ENCODE assay signal across 8 mouse cellular contexts in genomic region chr4:43380951-43381350, GRCm38 (mm10). TPM values are rescaled to one million over a fixed set of nuclear protein-coding genes. Genes with fewer than 3 reads are reported as not detected.
DNase-seq lines count a peak whose midpoint lies in the region; ATAC-seq and TF ChIP-seq lines count a peak whose summit lies in the region.

No protein-coding gene starts in this region.

- WGBS in limb, embryonic 14.5 days, result 37% methylated on average over 10 of the region's 10 CpGs
- WGBS in stomach, embryonic 16.5 days, result 35% methylated on average over 10 of the region's 10 CpGs

- H3K27ac ChIP-seq in limb, embryonic 14.5 days (replicated peaks; ENCODE audit: low read depth, low read length), result no peak overlapping the region
- peak overlapping the region; percentile 9; the same call in 1 of the 2 replicates for H3K27ac ChIP-seq in stomach, embryonic 16.5 days (ENCODE audit: low read length)

- no peak for ATAC-seq in megakaryocyte, adult 5-6 weeks (ENCODE audit: poor library complexity, severe bottlenecking)
- ATAC-seq in limb, embryonic 14.5 days (ENCODE audit: low FRiP score, low read depth), result no peak
- ATAC-seq in stomach, embryonic 16.5 days (ENCODE audit: insufficient read depth, low FRiP score), result no peak
- no peak for ATAC-seq in granulocyte monocyte progenitor cell, adult 5-6 weeks (replicated peaks; ENCODE audit: poor library complexity, severe bottlenecking)

- peak overlapping the region; percentile 93 for H3K4me2 ChIP-seq in limb, embryonic 14.5 days (replicated peaks; ENCODE audit: low read depth, low read length, severe bottlenecking)
- peak overlapping the region; percentile 90 for H3K4me2 ChIP-seq in stomach, embryonic 16.5 days (ENCODE audit: low read depth, low read length)

- peak; percentile 47 for DNase-seq in cerebellum, adult 9-10 months
- DNase-seq in cerebellum, adult 11-12 months, result no peak
- DNase-seq in limb, embryonic 14.5 days (ENCODE audit: low spot score), result no peak
- DNase-seq in layer of hippocampus, adult 18-20 months (ENCODE audit: low spot score in 2 of 2), result no peak

- H3K4me1 ChIP-seq in megakaryocyte, embryonic 14.5 days, result peaks cover 34% of the 10 kb centered on the region
- H3K4me1 ChIP-seq in limb, embryonic 14.5 days (ENCODE audit: control insufficient read depth, insufficient read depth, low read length), result peaks cover 7% of the 10 kb centered on the region
- H3K4me1 ChIP-seq in stomach, embryonic 16.5 days (ENCODE audit: control insufficient read depth, insufficient read depth, low read length), result peaks cover 17% of the 10 kb centered on the region

- H3K36me3 ChIP-seq in megakaryocyte, embryonic 14.5 days (replicated peaks; ENCODE audit: low read length), result no peaks in the 10 kb centered on the region
- no peaks in the 10 kb centered on the region for H3K36me3 ChIP-seq in limb, embryonic 14.5 days (ENCODE audit: control insufficient read depth, insufficient read depth, low read length)
- H3K36me3 ChIP-seq in stomach, embryonic 16.5 days (ENCODE audit: control insufficient read depth, insufficient read depth, low read length), result no peaks in the 10 kb centered on the region; the same call in 1 of the 2 replicates

- peak overlapping the region; percentile 95 for H3K4me3 ChIP-seq in megakaryocyte, embryonic 14.5 days (replicated peaks)
- peak overlapping the region; percentile 70 for H3K4me3 ChIP-seq in limb, embryonic 14.5 days (replicated peaks; ENCODE audit: low read length)
- peak overlapping the region; percentile 77 for H3K4me3 ChIP-seq in stomach, embryonic 16.5 days (replicated peaks; ENCODE audit: low read length)

- H3K9ac ChIP-seq in limb, embryonic 14.5 days (ENCODE audit: low read depth, low read length, severe bottlenecking), result peak overlapping the region; percentile 82; the same call in 1 of the 2 replicates
- H3K9ac ChIP-seq in stomach, embryonic 16.5 days (ENCODE audit: low read length), result peak overlapping the region; percentile 91

- TF ChIP-seq POLR2A in limb, embryonic 14.5 days (IDR thresholded peaks at IDR 0.05; ENCODE audit: borderline replicate concordance, extremely low read depth, insufficient read depth, insufficient read length), result no peak

- no peaks in the 10 kb centered on the region for H3K9me3 ChIP-seq in megakaryocyte, embryonic 14.5 days
- no peaks in the 10 kb centered on the region for H3K9me3 ChIP-seq in limb, embryonic 14.5 days (ENCODE audit: control insufficient read depth, low read length)
- H3K9me3 ChIP-seq in stomach, embryonic 16.5 days (replicated peaks; ENCODE audit: control insufficient read depth, low read length), result no peaks in the 10 kb centered on the region

- H3K27me3 ChIP-seq in megakaryocyte, embryonic 14.5 days (replicated peaks), result peaks cover 28% of the 10 kb centered on the region
- 0 out of 2 replicates have a peak, but pooled peaks cover 5% of the 10 kb centered on the region for H3K27me3 ChIP-seq in limb, embryonic 14.5 days (ENCODE audit: control insufficient read depth, insufficient read depth, low read length)
- H3K27me3 ChIP-seq in stomach, embryonic 16.5 days (ENCODE audit: control insufficient read depth, insufficient read depth, low read length), result no peaks in the 10 kb centered on the region

RNA-seq across cellular contexts. Expression of gene Rusc2, which starts 0.8 kb away (rescaled TPM):
- polyA plus RNA-seq in megakaryocyte, embryonic 14.5 days (2012; ENCODE audit: insufficient read depth, low replicate concordance), result 11.5 and 32.0 TPM in 2 replicates
- total RNA-seq in megakaryocyte, adult 5-6 weeks (2015), result 2.1 and 3.0 TPM in 2 replicates
- 0.77 and 2.3 TPM in 2 replicates for total RNA-seq in megakaryocyte, adult 5-6 weeks (2017)
- polyA plus RNA-seq in limb, embryonic 14.5 days (2012; rRNA removed), result 16.2 and 25.4 TPM in 2 replicates
- polyA plus RNA-seq in limb, embryonic 14.5 days (2014; fragmentation: Nextera tagmentation; extraction: Ambion mirVana), result 8.0 and 9.6 TPM in 2 replicates
- 10.4 and 15.1 TPM in 2 replicates for polyA plus RNA-seq in stomach, embryonic 16.5 days (2015; fragmentation: Nextera tagmentation; extraction: Ambion mirVana)
- total RNA-seq in granulocyte monocyte progenitor cell, adult 5-6 weeks (2014; fragmentation: Nextera tagmentation), result 1.3 and 2.9 TPM in 2 replicates
- 1.7 and 1.9 TPM in 2 replicates for total RNA-seq in granulocyte monocyte progenitor cell, adult 5-6 weeks (2017)
- 100 to 1,000 TPM; 119 to 124 TPM for total RNA-seq in layer of hippocampus, adult 18-20 months (2021)

RNA-seq across cellular contexts. Expression of gene Fam166b, which starts 48.0 kb away (rescaled TPM):
- 0.55 TPM in 1 of 2 replicates, not detected in the other for polyA plus RNA-seq in megakaryocyte, embryonic 14.5 days (2012; ENCODE audit: insufficient read depth, low replicate concordance)
- total RNA-seq in megakaryocyte, adult 5-6 weeks (2015), result not detected in 2 replicates
- total RNA-seq in megakaryocyte, adult 5-6 weeks (2017), result not detected in 2 replicates
- 0.20 and 0.29 TPM in 2 replicates for polyA plus RNA-seq in limb, embryonic 14.5 days (2012; rRNA removed)
- polyA plus RNA-seq in limb, embryonic 14.5 days (2014; fragmentation: Nextera tagmentation; extraction: Ambion mirVana), result 0.14 and 0.33 TPM in 2 replicates
- polyA plus RNA-seq in stomach, embryonic 16.5 days (2015; fragmentation: Nextera tagmentation; extraction: Ambion mirVana), result not detected in 2 replicates
- not detected in 2 replicates for total RNA-seq in granulocyte monocyte progenitor cell, adult 5-6 weeks (2014; fragmentation: Nextera tagmentation)
- total RNA-seq in granulocyte monocyte progenitor cell, adult 5-6 weeks (2017), result not detected in 2 replicates
- under 1 TPM; 0.54 to 0.81 TPM for total RNA-seq in layer of hippocampus, adult 18-20 months (2021)

Comparison
In these comparisons a context has a peak if more than half of its experiments do, and no peak if none do; other contexts are left out.
1. RNA of gene Rusc2, which starts 0.8 kb away (total RNA-seq): 119 to 124 TPM in layer of hippocampus, adult 18-20 months; 0.77 to 3.0 TPM in megakaryocyte, adult 5-6 weeks and 1.3 to 2.9 TPM in granulocyte monocyte progenitor cell, adult 5-6 weeks; every median in the first group is over 10 times any median in the second.
2. Peak in every context shown above with its lines, with median percentiles within 50 percentile points of each other: H3K4me3 ChIP-seq.